Mouse (Mus musculus) CH12.LX (cell line): ENCODE measurements around the gene Fubp3. TPM values are rescaled to one million over a fixed set of nuclear protein-coding genes. Genes with fewer than 3 reads are reported as not detected.

Experiments used
- DNase-seq: peaks from one replicate; pipeline ENCODE4 v3.0.0-alpha.2; 2013; ENCODE audit errors: extremely low read depth
- H3K27ac ChIP-seq: 2 replicates; pipeline ENCODE4 v1.5.1; 2012; ENCODE audit warnings: low read depth, mild to moderate bottlenecking, control low read depth, moderate library complexity; ENCODE audit not compliant: insufficient read depth
- H3K27me3 ChIP-seq: replicated peaks from 2 replicates; pipeline ENCODE3; 2012; ENCODE audit warnings: inconsistent platforms
- H3K36me3 ChIP-seq, 2 experiments: replicated peaks in 1 of 2; 2 replicates each; pipeline versions ENCODE3 to v1.6.1; 2012; ENCODE audit warnings: inconsistent platforms in 1 of 2, low read length in 1 of 2, mild to moderate bottlenecking in 1 of 2, mixed read lengths in 1 of 2, moderate library complexity in 1 of 2; ENCODE audit not compliant: control insufficient read depth in 1 of 2, insufficient read depth in 1 of 2
- H3K4me1 ChIP-seq, 2 experiments: 2 replicates each; pipeline ENCODE4 v1.6.1; 2012; ENCODE audit warnings: inconsistent platforms in 1 of 2, moderate library complexity in 1 of 2; ENCODE audit not compliant: insufficient read depth in 2 of 2, control insufficient read depth in 1 of 2
- H3K4me2 ChIP-seq: 2 replicates; pipeline ENCODE4 v1.6.1; 2012; ENCODE audit warnings: low read depth, mild to moderate bottlenecking, control low read depth; ENCODE audit not compliant: poor library complexity, insufficient read depth, severe bottlenecking
- H3K4me3 ChIP-seq, 3 experiments: fragments of 150-350 bp in 1 of 3; sonication (generic) in 1 of 3; replicated peaks in 1 of 3; 2 replicates each; pipeline versions ENCODE3 to v1.5.1; 2011 to 2012; ENCODE audit warnings: low read depth in 2 of 3, low read length in 2 of 3, mild to moderate bottlenecking in 2 of 3, moderate library complexity in 2 of 3, control low read depth in 1 of 3, improper control_type of control experiment in 1 of 3, inconsistent platforms in 1 of 3, mixed read lengths in 1 of 3; ENCODE audit not compliant: poor library complexity in 1 of 3
- H3K79me2 ChIP-seq: replicated peaks from 2 replicates; pipeline ENCODE4 v1.6.1; 2012; ENCODE audit warnings: mild to moderate bottlenecking, moderate library complexity; ENCODE audit not compliant: control insufficient read depth, poor library complexity, insufficient read depth, severe bottlenecking; ENCODE audit errors: extremely low read depth
- H3K9ac ChIP-seq: 2 replicates; pipeline ENCODE4 v1.6.1; 2012; ENCODE audit warnings: low read depth, mild to moderate bottlenecking, control low read depth, moderate library complexity; ENCODE audit not compliant: insufficient read depth
- H3K9me3 ChIP-seq: replicated peaks from 2 replicates; pipeline ENCODE3; 2012; ENCODE audit warnings: low read length, inconsistent platforms, mixed read lengths
- BHLHE40 ChIP-seq: IDR thresholded peaks from 2 replicates; pipeline ENCODE4 v1.6.1; 2011; ENCODE audit warnings: mild to moderate bottlenecking, low read depth, low read length, improper control_type of control experiment
- EP300 ChIP-seq: IDR thresholded peaks from 2 replicates; pipeline ENCODE4 v1.6.1; 2011; ENCODE audit warnings: low read length, improper control_type of control experiment
- GABPA ChIP-seq: IDR thresholded peaks from 2 replicates; pipeline ENCODE4 v1.6.1; 2012; ENCODE audit warnings: low read depth, low read length, improper control_type of control experiment, inconsistent platforms; ENCODE audit not compliant: insufficient replicate concordance
- JUND ChIP-seq: conservative IDR thresholded peaks from 2 replicates; pipeline ENCODE4 v1.6.1; 2011; ENCODE audit warnings: low read depth, low read length, improper control_type of control experiment
- MAFK ChIP-seq: IDR thresholded peaks from 2 replicates; pipeline ENCODE4 v1.6.1; 2011; ENCODE audit warnings: low read length, improper control_type of control experiment; ENCODE audit not compliant: insufficient replicate concordance
- MAX ChIP-seq: IDR thresholded peaks from 2 replicates; pipeline ENCODE4 v1.6.1; 2011; ENCODE audit warnings: low read length, improper control_type of control experiment
- MAZ ChIP-seq: IDR thresholded peaks from 2 replicates; pipeline ENCODE4 v1.6.1; 2012; ENCODE audit warnings: low read depth, mild to moderate bottlenecking, inconsistent platforms, low read length, improper control_type of control experiment, moderate library complexity
- MEF2A ChIP-seq: IDR thresholded peaks from 2 replicates; pipeline ENCODE4 v1.6.1; 2014; ENCODE audit warnings: low read depth, mild to moderate bottlenecking, inconsistent platforms, low read length, improper control_type of control experiment, borderline replicate concordance
- NELFE ChIP-seq: IDR thresholded peaks from 2 replicates; pipeline ENCODE4 v1.6.1; 2011; ENCODE audit warnings: low read depth, low read length, improper control_type of control experiment
- POLR2AphosphoS2 ChIP-seq: IDR thresholded peaks from 2 replicates; pipeline ENCODE4 v1.6.1; 2011; ENCODE audit warnings: low read depth, low read length, improper control_type of control experiment
- RAD21 ChIP-seq: IDR thresholded peaks from 2 replicates; pipeline ENCODE4 v1.6.1; 2011; ENCODE audit warnings: low read depth, mild to moderate bottlenecking, low read length, improper control_type of control experiment, moderate library complexity
- RCOR1 ChIP-seq: conservative IDR thresholded peaks from 2 replicates; pipeline ENCODE4 v1.6.1; 2012; ENCODE audit warnings: low read depth, mild to moderate bottlenecking, inconsistent platforms, low read length, improper control_type of control experiment
- TBP ChIP-seq: conservative IDR thresholded peaks from 2 replicates; pipeline ENCODE4 v1.6.1; 2011; ENCODE audit warnings: low read depth, low read length, improper control_type of control experiment
- UBTF ChIP-seq: IDR thresholded peaks from 2 replicates; pipeline ENCODE4 v1.6.1; 2012; ENCODE audit warnings: low read depth, mild to moderate bottlenecking, inconsistent platforms, low read length, improper control_type of control experiment, moderate library complexity
- USF1 ChIP-seq: IDR thresholded peaks from 2 replicates; pipeline ENCODE4 v1.6.1; 2014; ENCODE audit warnings: low read depth, mild to moderate bottlenecking, inconsistent platforms, low read length, improper control_type of control experiment
- USF2 ChIP-seq: conservative IDR thresholded peaks from 2 replicates; pipeline ENCODE4 v1.6.1; 2011; ENCODE audit warnings: low read depth, low read length, improper control_type of control experiment
- ZC3H11A ChIP-seq: IDR thresholded peaks from 2 replicates; pipeline ENCODE4 v1.6.1; 2012; ENCODE audit warnings: low read depth, mild to moderate bottlenecking, inconsistent platforms, low read length, improper control_type of control experiment
- dilution Hi-C: fragments of 300-500 bp; cut with MboI; formaldehyde crosslinking; loops from 2 replicates; pipeline ENCODE4 v1.14.3; 2020; ENCODE audit warnings: low sequenced_read_pairs; ENCODE audit not compliant: extremely low pct_unique_long_range_greater_than_20kb, extremely low pct_ligation_motif_present
- in situ Hi-C: fragments of 300-500 bp; cut with MboI; formaldehyde crosslinking; loops from 3 replicates; pipeline ENCODE4 v1.14.3; 2019; ENCODE audit warnings: low sequenced_read_pairs, low pct_ligation_motif_present, low pct_unique_long_range_greater_than_20kb, mixed read lengths
- polyA plus RNA-seq: library from polyadenylated mRNA; unstranded; fragments of >175 nt; gene quantifications from 2 replicates; pipeline ENCODE4 v1.2.1, GENCODE M21; 2012; ENCODE audit warnings: low read depth; ENCODE audit not compliant: insufficient read length
- total RNA-seq, 2 experiments: library from RNA; depleted of rRNA; stranded (reverse); fragments of 300-350 nt in 1 of 2; fragments of >200 nt in 1 of 2; gene quantifications; 2 replicates each; pipeline ENCODE4 v1.2.3; 2012 to 2014

Gene Fubp3
- total and polyA plus RNA-seq, 3 experiments, result 36.8 to 64.2 (median 52.3) TPM

- dilution Hi-C loops (no loop called here), in situ Hi-C loops (no loop called here)
- H3K4me2 ChIP-seq, result peak overlapping the region; percentile 96
- H3K27me3 ChIP-seq, result peaks cover 15% of the 10 kb centered on the region
- peaks cover 0 to 25% of the 10 kb centered on the region in 2 experiments for H3K36me3 ChIP-seq
- H3K27ac ChIP-seq, result peak overlapping the region; percentile 21; the same call in 1 of the 2 replicates
- peak; percentile 9 for DNase-seq
- no peak for TF ChIP-seq MAX
- TF ChIP-seq USF2, result no peak
- TF ChIP-seq POLR2AphosphoS2, result no peak
- TF ChIP-seq TBP, result no peak
- no peak for TF ChIP-seq BHLHE40
- no peak for TF ChIP-seq MAZ
- no peak for TF ChIP-seq RAD21
- TF ChIP-seq MEF2A, result no peak
- TF ChIP-seq GABPA, result no peak
- TF ChIP-seq ZC3H11A, result no peak
- no peak for TF ChIP-seq JUND
- no peak for TF ChIP-seq RCOR1
- TF ChIP-seq NELFE, result no peak
- no peak for TF ChIP-seq MAFK
- H3K9me3 ChIP-seq, result peaks cover 9% of the 10 kb centered on the region
- H3K4me3 ChIP-seq, result peak overlapping the region; percentile 89 to 93 (median 89)
- peaks cover 34% of the 10 kb centered on the region for H3K79me2 ChIP-seq
- H3K9ac ChIP-seq, result peak overlapping the region; percentile 88
- H3K4me1 ChIP-seq, result peaks cover 3 to 18% of the 10 kb centered on the region in 2 experiments
Observed at GRCm38 (mm10) chr2:31572915-31573635, 624 bp downstream of the Fubp3 start.

DNA sequence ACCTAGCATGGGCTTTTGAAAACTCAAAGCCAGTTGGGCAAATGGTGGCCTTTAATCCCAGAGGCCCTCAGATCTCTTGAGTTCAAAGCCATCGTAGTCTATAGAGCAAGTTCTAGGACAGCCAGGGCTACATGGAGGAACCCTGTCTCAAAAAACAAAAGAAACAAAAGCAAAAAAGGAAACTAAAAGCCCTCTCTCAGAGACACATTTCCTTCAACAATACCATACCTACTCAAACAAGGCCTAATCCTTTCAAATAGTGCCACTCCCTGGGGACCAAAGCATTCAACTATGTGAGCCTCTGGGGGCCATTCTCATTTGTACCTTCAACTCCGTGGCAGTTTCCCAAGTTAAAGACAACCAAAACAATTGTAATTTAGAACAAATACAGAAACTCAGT is 9.2 kb downstream of the Fubp3 start:
- TF ChIP-seq USF2 (no peak), EP300 (no peak), USF1 (no peak), JUND (no peak), UBTF (no peak), NELFE (no peak)
- TF ChIP-seq, all 38 proteins: peak for 0
- Histone ChIP-seq H3K4me2 (no peak overlapping the region), H3K4me3 (no peak overlapping the region), H3K9me3 (no peaks in the 10 kb centered on the region), H3K36me3 (peaks cover 15 to 72% of the 10 kb centered on the region in 2 experiments), H3K4me1 (peaks cover 0 to 20% of the 10 kb centered on the region in 2 experiments; a peak in 2 of 4 replicates), H3K9ac (no peak overlapping the region), H3K27ac (no peak overlapping the region), H3K79me2 (peaks cover 29% of the 10 kb centered on the region), H3K27me3 (no peaks in the 10 kb centered on the region)
- in situ Hi-C loops, result no loop called here
- dilution Hi-C loops, result no loop called here
- peak; percentile 21 for DNase-seq
